Mouse (Mus musculus): ENCODE measurements around the gene Htr2a. TPM values are rescaled to one million over a fixed set of nuclear protein-coding genes. Genes with fewer than 3 reads are reported as not detected.

Htr2a gene
- polyA plus RNA-seq, 1 experiment from 2014 or later = 0.68 TPM

DNA sequence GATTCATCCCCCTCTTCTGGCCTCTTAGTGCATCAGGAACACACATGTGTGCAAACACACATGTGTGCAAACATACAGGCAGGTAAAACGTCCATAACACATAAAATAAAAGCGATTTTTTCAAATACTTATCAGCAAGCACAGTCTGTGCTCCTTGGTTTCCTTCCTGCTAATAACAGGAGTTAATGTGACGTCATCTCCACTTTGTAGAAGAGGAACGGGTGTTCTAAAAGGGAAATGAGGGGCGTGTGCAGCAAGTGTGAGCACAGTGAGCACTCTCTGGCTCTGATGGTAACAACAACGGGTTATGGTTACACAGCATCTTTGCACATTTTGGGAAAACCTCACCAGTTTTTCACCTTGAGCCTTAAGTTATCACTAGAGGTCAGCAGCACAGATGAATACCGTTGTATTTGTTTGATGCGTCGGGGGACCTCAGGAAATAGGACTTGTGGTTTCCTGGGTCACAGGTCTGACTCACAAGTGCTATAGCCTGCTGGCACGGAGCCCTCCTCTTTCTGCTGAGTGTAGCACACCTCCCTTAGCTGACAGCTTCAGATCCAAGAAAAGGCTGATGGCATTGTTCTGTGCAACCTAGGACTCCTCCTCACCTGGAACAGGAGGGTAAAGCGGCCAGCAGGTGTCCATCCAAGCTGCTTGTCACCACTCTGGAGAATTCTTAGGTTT, 5.6 kb downstream of the Htr2a start:
- ATAC-seq = peak; percentile 54
- H3K27me3 ChIP-seq = no peaks in the 10 kb centered on the region
- in situ Hi-C loops (cut with MboI; ENCODE audit: low pct_unique_long_range_greater_than_20kb) = loop anchor here (10.0 kb wide), 1 partner anchor 349 kb away; no protein-coding TSS in a partner anchor
- TF ChIP-seq CTCF (IDR thresholded peaks at IDR 0.05) = no peak
- ChIA-PET POLR2A (no interaction called here), CTCF (interaction anchor here (1.3 kb wide), 1 partner anchor 48 kb away, joined by 3 read pairs; no protein-coding TSS in a partner anchor)
- no peak for DNase-seq (ENCODE audit: low read depth, low spot score)

DNA sequence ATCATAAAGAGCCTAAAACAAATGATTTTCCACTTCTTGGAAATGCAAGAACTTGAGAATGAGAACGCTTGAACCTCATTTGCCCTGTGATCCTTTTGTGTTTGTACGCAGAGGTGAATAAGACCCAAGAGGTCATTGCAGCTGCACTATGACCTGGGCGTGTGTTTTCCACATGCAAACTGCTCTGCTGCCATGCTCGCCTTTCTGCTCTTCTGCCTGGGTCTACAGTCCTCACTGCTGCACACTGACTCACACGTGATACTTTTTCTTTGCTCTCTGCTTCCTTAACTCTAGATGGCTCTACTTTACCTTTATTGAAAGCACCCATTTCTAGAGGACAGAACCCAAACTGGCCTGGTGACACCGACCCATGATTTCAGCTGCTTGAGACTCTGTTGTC, 9.4 kb downstream of the Htr2a start:
- DNase-seq (ENCODE audit: low read depth, low spot score) (no peak), ATAC-seq (no peak)
- TF ChIP-seq CTCF (IDR thresholded peaks at IDR 0.05) = no peak
- CTCF ChIA-PET = no interaction called here
- POLR2A ChIA-PET = no interaction called here
- no peaks in the 10 kb centered on the region for H3K27me3 ChIP-seq
- in situ Hi-C loops (cut with MboI; ENCODE audit: low pct_unique_long_range_greater_than_20kb) = no loop called here

DNA sequence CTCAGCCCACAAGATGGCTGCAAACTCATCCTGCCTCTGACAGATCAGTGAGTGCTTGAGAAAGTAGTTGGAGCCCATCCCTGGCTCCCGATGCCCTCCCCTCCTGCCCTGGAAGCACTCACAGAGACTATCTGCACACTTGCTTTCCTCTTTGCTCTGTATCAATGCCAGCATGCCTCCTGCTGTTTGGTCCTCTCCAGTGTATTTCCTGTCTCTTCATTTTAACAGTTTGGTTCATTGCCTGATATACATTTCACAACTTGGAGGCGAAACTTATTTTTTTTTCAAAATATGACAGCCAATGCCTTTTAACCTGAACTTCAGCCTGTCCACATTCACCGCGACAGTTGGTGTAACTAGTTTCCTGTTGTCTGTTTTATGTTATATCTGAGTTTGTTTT, 11.0 kb downstream of the Htr2a start:
- in situ Hi-C loops (cut with MboI; ENCODE audit: low pct_unique_long_range_greater_than_20kb) = no loop called here
- no peak for TF ChIP-seq CTCF (IDR thresholded peaks at IDR 0.05)
- ChIA-PET CTCF (interaction anchor here (1.0 kb wide), 1 partner anchor 11 kb away, joined by 5 read pairs; no protein-coding TSS in a partner anchor), POLR2A (no interaction called here)
- no peaks in the 10 kb centered on the region for H3K27me3 ChIP-seq
- DNase-seq (ENCODE audit: low read depth, low spot score) = no peak
- ATAC-seq = no peak

DNA sequence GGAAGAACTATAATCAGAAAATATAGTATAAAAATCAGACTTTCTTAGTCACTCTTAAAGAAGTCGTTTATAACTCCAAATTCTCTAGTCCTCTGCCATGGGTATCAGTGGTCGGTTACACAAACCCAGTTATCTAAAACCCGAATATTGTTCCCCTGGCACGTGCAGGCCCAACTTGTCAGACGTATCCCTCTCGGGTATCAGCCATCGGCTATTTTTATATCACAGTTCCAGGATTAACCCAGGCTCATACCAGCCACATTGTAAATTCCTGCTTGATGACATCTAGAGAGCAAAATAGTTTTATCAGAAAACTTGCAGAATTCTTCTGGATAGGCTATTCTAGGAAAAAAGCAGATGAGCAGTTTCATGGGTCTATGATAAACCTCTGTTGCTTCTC, 16.6 kb downstream of the Htr2a start:
- ChIA-PET POLR2A (no interaction called here), CTCF (no interaction called here)
- DNase-seq (ENCODE audit: low read depth, low spot score) (no peak), ATAC-seq (peak; percentile 51)
- no peak for TF ChIP-seq CTCF (IDR thresholded peaks at IDR 0.05)
- in situ Hi-C loops (cut with MboI; ENCODE audit: low pct_unique_long_range_greater_than_20kb) = no loop called here
- no peaks in the 10 kb centered on the region for H3K27me3 ChIP-seq

DNA sequence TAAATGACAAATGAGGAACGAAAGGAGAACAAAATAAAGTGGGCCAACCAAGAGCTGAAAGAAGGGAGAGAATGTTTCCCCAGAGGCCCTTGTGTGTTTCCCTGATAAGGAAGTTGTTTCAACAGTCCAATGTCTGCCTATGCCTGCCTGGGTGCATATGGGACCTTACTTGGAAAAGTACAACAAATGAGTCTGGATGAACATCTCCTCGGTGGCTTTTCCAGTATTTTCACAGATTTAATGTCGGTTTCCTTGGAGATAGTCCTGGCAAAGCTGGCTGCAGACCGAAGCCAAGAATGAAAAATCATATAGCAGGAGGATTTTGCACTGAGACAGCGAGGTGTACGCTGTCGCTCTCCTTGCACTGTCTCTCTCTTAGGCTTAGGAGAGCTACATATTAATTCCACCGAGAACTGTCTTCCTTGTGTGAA, 18.8 kb downstream of the Htr2a start:
- TF ChIP-seq CTCF (IDR thresholded peaks at IDR 0.05) = no peak
- no peak for DNase-seq (ENCODE audit: low read depth, low spot score)
- no peaks in the 10 kb centered on the region for H3K27me3 ChIP-seq
- ChIA-PET CTCF (interaction anchor here (0.6 to 1.7 kb wide), 2 partner anchors 16 to 26 kb away, joined by 3 to 6 read pairs; no protein-coding TSS in a partner anchor), POLR2A (no interaction called here)
- no peak for ATAC-seq
- in situ Hi-C loops (cut with MboI; ENCODE audit: low pct_unique_long_range_greater_than_20kb) = no loop called here

DNA sequence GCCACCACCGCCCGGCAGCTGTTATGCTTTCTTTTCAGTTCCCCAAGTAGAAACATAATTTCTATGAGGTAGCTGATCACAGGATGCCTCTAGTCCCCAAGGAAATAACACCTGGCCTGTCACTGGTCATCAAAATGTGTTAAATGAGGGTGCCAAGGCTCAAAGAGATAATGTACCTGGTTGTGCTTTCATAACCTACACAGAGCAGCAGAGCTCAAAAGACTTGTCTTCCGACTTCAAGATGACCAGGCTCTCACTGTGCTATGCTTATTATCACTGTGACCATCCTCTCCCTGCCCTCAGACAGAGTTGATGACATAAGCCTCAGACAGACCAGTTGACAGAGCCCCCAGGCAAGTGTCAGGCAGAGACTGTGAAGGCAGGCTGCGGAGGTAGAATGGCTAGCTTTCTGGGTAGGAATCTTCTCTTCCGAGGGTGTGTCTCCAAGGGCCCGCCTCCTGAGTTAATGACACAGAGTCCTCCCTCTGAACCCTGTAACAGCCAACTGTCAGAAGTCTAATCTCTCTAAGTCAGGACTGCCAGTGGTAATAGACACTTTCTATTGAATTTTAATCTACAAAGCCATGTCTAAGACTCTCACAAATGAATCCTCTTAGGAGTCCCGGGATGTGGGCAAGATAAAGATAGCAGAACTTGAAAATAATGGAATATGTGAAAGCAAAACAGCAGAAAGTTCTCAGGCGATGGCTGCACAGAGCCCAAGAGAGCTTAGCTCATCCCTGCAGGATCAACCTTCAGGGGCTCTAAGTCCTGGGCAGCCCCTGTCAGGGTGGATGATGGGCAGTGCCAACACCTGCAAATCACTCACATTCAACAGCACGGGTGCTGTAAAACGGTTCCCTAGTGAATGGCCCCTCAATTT, 31.7 kb downstream of the Htr2a start:
- no peak for TF ChIP-seq CTCF (IDR thresholded peaks at IDR 0.05)
- peaks cover 3% of the 10 kb centered on the region for H3K27me3 ChIP-seq
- in situ Hi-C loops (cut with MboI; ENCODE audit: low pct_unique_long_range_greater_than_20kb) = no loop called here
- no peak for DNase-seq (ENCODE audit: low read depth, low spot score)
- ATAC-seq = no peak
- ChIA-PET CTCF (interaction anchor here (1.6 kb wide), 1 partner anchor 10 kb away, joined by 4 read pairs; no protein-coding TSS in a partner anchor), POLR2A (no interaction called here)

DNA sequence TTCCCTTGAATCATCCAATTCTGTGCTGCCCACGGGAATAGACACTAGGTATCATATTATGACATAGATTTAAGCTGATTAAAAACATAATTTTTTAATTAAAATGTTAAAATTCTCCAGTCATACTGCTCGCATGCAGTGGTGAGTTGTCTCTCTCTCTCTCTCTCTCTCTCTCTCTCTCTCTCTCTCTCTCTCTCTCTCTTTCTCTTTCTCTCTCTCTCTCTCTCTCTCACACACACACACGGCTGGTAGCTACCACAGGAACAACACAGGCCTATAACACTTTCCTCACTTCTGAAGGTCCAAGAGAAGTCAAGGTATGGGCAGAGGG, 32.3 kb downstream of the Htr2a start:
- POLR2A ChIA-PET = no interaction called here
- ATAC-seq = no peak
- TF ChIP-seq CTCF (IDR thresholded peaks at IDR 0.05) = no peak
- no peak for DNase-seq (ENCODE audit: low read depth, low spot score)
- in situ Hi-C loops (cut with MboI; ENCODE audit: low pct_unique_long_range_greater_than_20kb) = no loop called here
- CTCF ChIA-PET = interaction anchor here (1.6 kb wide), 1 partner anchor 10 kb away, joined by 4 read pairs; no protein-coding TSS in a partner anchor
- peaks cover 3% of the 10 kb centered on the region for H3K27me3 ChIP-seq

DNA sequence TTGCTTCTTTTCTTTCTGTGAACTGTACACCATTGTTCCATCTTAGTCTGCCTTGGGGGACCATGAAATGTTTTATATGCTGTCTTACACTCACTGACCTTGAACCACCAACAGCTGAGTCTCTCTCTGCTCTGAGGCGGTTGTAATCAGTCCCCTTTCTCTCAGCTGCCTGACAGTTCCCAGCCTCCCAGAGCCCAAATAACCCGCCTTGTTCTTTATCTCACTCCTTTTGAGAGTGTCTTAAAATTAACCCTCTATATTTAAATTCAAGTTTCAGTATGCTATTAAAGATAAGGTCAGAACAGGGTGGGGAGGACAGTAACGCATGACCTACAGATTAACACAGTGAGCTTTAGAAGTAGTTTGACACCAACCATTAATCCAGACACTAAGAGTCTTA, 32.9 kb downstream of the Htr2a start:
- ChIA-PET POLR2A (no interaction called here), CTCF (interaction anchor here (1.5 kb wide), 1 partner anchor 9 kb away, joined by 6 read pairs; no protein-coding TSS in a partner anchor)
- no peak for DNase-seq (ENCODE audit: low read depth, low spot score)
- in situ Hi-C loops (cut with MboI; ENCODE audit: low pct_unique_long_range_greater_than_20kb) = no loop called here
- no peak for TF ChIP-seq CTCF (IDR thresholded peaks at IDR 0.05)
- ATAC-seq = no peak
- H3K27me3 ChIP-seq = peaks cover 3% of the 10 kb centered on the region

DNA sequence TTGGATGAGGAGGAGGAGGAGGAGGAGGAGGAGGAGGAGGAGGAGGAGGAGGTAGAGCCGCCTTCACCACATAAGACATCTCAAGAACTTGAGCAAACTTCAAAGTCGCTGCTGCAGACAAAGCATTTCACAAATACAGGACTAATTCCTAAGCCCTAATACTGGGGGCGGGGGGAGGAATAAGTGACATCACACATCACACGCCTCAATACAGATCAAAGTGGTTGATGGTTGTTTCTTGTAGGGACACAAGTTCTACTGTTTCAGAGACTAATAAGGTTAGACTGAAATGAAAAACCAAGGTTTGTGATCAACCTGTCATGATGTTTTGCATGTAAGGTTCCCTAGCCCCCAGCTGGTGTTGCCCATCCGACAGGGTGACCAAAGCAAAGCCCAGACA, 39.2 kb downstream of the Htr2a start:
- ChIA-PET POLR2A (no interaction called here), CTCF (interaction anchor here (1.8 kb wide), 1 partner anchor 17 kb away, joined by 5 read pairs; no protein-coding TSS in a partner anchor)
- ATAC-seq = no peak
- DNase-seq (ENCODE audit: low read depth, low spot score) = no peak
- in situ Hi-C loops (cut with MboI; ENCODE audit: low pct_unique_long_range_greater_than_20kb) = no loop called here
- no peak for TF ChIP-seq CTCF (IDR thresholded peaks at IDR 0.05)
- H3K27me3 ChIP-seq = no peaks in the 10 kb centered on the region

DNA sequence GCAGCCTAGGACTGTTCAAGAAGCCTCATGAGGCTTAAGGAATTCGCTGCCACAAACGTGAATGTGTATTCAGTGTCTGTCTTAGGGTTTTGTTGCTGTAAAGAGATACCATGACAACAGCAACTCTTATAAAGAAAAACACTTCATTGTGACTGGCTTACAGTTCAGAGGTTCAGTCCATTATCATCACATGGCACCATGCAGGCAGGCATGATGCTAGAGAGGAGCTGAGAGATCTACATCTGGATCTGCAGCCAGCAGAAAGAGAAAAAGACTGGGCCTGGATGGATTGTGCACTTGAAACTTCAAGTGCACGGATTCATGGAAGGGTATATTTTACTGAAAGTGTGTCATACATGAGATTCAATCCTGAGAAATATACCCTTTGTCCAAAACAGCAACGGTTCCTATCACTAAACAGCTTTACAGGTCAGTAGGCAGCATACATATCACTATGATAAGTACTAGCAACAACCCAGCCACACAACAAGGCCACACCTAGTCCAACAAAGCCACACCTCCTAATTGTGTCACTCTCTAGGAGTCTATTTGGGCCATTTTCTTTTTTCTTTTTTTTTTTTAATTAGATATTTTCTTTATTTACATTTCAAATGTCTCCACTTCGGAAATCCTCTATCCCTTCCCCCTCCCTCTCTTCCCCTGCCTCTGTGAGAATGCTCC, 43.8 kb downstream of the Htr2a start:
- in situ Hi-C loops (cut with MboI; ENCODE audit: low pct_unique_long_range_greater_than_20kb) = no loop called here

More for the DNA sequence above, 43.8 kb downstream of the Htr2a start:
- ChIA-PET CTCF (no interaction called here), POLR2A (no interaction called here)
- no peaks in the 10 kb centered on the region for H3K27me3 ChIP-seq
- no peak for TF ChIP-seq CTCF (IDR thresholded peaks at IDR 0.05)
- no peak for DNase-seq (ENCODE audit: low read depth, low spot score)
- ATAC-seq = no peak
